Mouse (Mus musculus) C2C12 (cell line): ENCODE data around the gene Slc9a5. TPM values are rescaled to one million over a fixed set of nuclear protein-coding genes. Genes with fewer than 3 reads are reported as not detected.

Source experiments
- H3K27me3 ChIP-seq: one replicate; pipeline ENCODE4 v1.6.1; 2011; ENCODE audit not compliant: control insufficient read depth, insufficient read depth, insufficient read length
- H3K36me3 ChIP-seq: one replicate; pipeline ENCODE4 v1.6.1; 2011; ENCODE audit not compliant: control insufficient read depth, insufficient read depth
- H3K4me3 ChIP-seq: one replicate; pipeline ENCODE4 v1.5.1; 2011; ENCODE audit warnings: mild to moderate bottlenecking, control low read depth; ENCODE audit not compliant: poor library complexity, insufficient read depth, severe bottlenecking
- H3K79me2 ChIP-seq: one replicate; pipeline ENCODE4 v1.6.1; 2011; ENCODE audit not compliant: control insufficient read depth, insufficient read depth
- H3K79me3 ChIP-seq: one replicate; pipeline ENCODE4 v1.6.1; 2011; ENCODE audit warnings: low read depth, control low read depth
- H3ac ChIP-seq: one replicate; pipeline ENCODE3; 2011; ENCODE audit warnings: low read depth; ENCODE audit not compliant: control insufficient read depth, insufficient read length
- CEBPB ChIP-seq: IDR thresholded peaks from one replicate; pipeline ENCODE4 v1.6.1; 2011; ENCODE audit warnings: low read depth, mild to moderate bottlenecking, control low read depth, moderate library complexity
- CTCF ChIP-seq: IDR thresholded peaks from one replicate; pipeline ENCODE4 v1.5.1; 2011; ENCODE audit not compliant: control insufficient read depth, insufficient read depth, insufficient read length
- FOSL1 ChIP-seq: IDR thresholded peaks from one replicate; pipeline ENCODE4 v1.8.0; 2011; ENCODE audit warnings: mild to moderate bottlenecking, low read length; ENCODE audit not compliant: poor library complexity, insufficient read depth, severe bottlenecking
- MAX ChIP-seq: IDR thresholded peaks from one replicate; pipeline ENCODE4 v1.6.1; 2011; ENCODE audit warnings: mild to moderate bottlenecking, control low read depth
- MYOD1 ChIP-seq: IDR thresholded peaks from one replicate; pipeline ENCODE4 v1.6.1; 2011; ENCODE audit warnings: low read depth; ENCODE audit not compliant: control insufficient read depth, insufficient read length
- MYOG ChIP-seq: IDR thresholded peaks from one replicate; pipeline ENCODE4 v1.6.1; 2011; ENCODE audit not compliant: control insufficient read depth, insufficient read length; ENCODE audit errors: extremely low read depth
- USF1 ChIP-seq: IDR thresholded peaks from one replicate; pipeline ENCODE4 v1.6.1; 2011; ENCODE audit warnings: low read depth, mild to moderate bottlenecking, control low read depth, moderate library complexity
- long read RNA-seq, 2 experiments: library from polyadenylated mRNA; unstranded; transcript quantifications; one replicate each; pipeline ENCODE4 v2.0.0; 2019 to 2020
- polyA plus RNA-seq: library from polyadenylated mRNA; unstranded; fragments of >200 nt; fragmentation: generic; extraction: Trizol; gene quantifications from one replicate; pipeline ENCODE4 v1.2.1, GENCODE M21; 2012; ENCODE audit warnings: missing spikeins

Gene Slc9a5
- 6.6 TPM for polyA plus RNA-seq
- long read RNA-seq, experiment 1, partial matches to known transcripts = 0 of 5 reads
- long read RNA-seq, experiment 1, other reads (novel, unspliced or antisense) = 5 of 5 reads
- long read RNA-seq, experiment 2, partial matches to known transcripts = 1 of 12 reads
- long read RNA-seq, experiment 2, other reads (novel, unspliced or antisense) = 9 of 12 reads

DNA sequence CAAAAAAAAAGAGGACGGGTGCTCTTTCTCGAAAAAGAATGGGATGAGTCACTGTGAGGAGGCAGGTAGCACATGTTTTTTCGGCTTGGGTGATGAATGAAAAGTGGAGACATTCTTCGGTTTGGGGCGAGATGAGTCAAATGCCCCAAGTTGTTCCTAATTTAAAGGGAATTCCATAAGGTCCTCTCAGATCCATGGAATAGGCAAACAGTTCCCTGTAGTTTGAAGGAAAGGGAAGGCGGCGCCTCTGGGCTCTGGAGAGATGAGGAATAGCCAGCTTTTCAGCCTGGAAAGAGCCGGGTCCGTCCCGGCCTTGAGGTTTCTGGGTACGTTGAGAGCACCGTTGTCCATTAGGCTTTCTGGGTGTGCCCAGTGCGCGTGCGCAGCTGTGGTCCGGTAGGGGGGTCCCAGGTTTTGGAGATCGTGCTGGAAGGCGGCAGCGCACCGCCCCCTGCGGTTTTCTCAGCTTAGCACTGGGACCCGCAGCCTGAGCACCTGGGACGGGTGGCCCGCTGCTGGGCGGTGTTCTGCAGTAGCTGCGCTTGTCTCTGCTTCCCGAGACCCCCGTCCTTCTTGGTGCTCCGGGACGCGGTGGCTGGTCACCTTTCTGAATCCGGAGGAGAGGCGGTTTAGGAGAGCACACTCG, at the start of gene Slc9a5:
Gene Slc9a5 (plus strand): TSS at position 394 of the 646 bp plus-strand sequence.
- Histone ChIP-seq H3K4me3 (peak within 1 kb of the TSS; percentile 77), H3K36me3 (peaks cover 14% of the 10 kb centered on the region), H3ac (peak within 1 kb of the TSS; percentile 95), H3K27me3 (no peaks in the 10 kb centered on the region), H3K79me3 (peaks cover 53% of the 10 kb centered on the region), H3K79me2 (peaks cover 97% of the 10 kb centered on the region)
- TF ChIP-seq USF1 = no peak
- TF ChIP-seq CEBPB = no peak
- no peak for TF ChIP-seq MYOG
- no peak for TF ChIP-seq FOSL1
- peak; percentile 30 for TF ChIP-seq MYOD1
- TF ChIP-seq CTCF = no peak
- peak; percentile 85 for TF ChIP-seq MAX

DNA sequence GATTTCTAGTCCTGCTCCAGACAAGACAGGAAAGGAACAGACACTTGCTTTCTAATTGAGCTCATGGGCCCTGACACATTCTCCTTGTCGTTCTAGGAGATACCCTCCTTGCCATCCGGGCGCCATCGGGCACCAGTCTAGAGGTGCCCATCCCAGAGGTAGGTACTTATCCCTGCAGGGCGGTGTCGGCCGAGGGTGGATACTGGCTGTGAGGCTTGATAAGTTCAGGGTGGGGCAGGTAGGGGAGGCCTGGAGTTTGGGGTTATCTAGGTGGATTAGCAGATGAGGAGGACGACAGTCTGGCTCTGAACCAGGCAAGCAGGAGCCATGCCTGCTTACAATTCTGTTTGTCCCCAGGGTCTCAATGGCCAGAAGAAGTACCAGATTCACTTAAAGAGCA, 48.7 kb upstream of the Slc9a5 start:
- Histone ChIP-seq H3K27me3 (no peaks in the 10 kb centered on the region), H3K4me3 (no peak overlapping the region), H3K79me2 (peaks cover 59% of the 10 kb centered on the region), H3ac (no peak overlapping the region), H3K79me3 (peaks cover 29% of the 10 kb centered on the region), H3K36me3 (peaks cover 56% of the 10 kb centered on the region)
- TF ChIP-seq MYOD1 (no peak), FOSL1 (no peak)

DNA sequence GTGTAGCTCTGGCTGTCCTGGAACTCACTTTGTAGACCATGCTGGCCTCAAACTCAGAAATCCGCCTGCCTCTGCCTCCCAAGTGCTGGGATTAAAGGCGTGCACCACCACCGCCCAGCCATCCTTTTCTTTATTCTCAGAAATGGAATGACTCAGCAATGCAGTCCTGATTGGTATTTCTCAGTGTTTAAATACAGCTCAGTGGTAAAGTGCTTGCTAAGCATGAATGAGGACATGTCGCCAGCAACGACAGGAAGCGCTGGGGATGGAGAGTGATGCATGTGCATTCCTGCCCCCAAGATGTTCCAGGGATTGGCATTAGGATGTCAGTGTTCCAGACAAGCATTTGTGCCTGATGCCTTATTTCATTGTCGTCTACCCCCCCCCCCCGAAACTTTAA, 45.2 kb upstream of the Slc9a5 start:
- Histone ChIP-seq H3K79me3 (peaks cover 21% of the 10 kb centered on the region), H3K79me2 (peaks cover 44% of the 10 kb centered on the region), H3K36me3 (peaks cover 78% of the 10 kb centered on the region)

DNA sequence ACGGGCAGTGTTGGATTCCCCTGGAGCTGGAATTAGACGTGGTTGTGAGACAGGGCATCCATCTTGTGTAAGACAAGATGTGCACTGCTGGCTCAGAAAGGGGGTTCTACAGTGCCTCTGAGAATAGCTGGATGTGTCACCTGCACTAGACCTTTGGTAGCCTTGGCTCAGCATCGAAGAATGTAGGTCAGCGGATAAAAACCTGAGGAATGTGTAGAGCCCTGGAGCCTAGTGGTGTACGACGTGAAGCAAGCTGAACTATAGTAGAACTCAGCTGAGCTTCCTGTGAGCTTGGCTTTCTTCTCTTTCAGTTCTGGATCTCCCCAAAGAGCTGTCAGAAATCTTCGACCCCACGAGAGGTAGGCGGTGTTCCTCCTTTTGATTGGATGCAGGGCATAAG, 44.8 kb upstream of the Slc9a5 start:
- H3K27me3 ChIP-seq = no peaks in the 10 kb centered on the region
- TF ChIP-seq CEBPB = no peak
- no peak for TF ChIP-seq MAX
- no peak for TF ChIP-seq USF1
- no peak for TF ChIP-seq MYOG
- peaks cover 78% of the 10 kb centered on the region for H3K36me3 ChIP-seq

More for the DNA sequence above, 45.2 kb upstream of the Slc9a5 start:
- H3K4me3 ChIP-seq = no peak overlapping the region
- H3ac ChIP-seq = no peak overlapping the region
- TF ChIP-seq MYOG = no peak
- no peak for TF ChIP-seq CTCF
- TF ChIP-seq FOSL1 = no peak
- no peak for TF ChIP-seq MAX
- no peak for TF ChIP-seq MYOD1
- no peak for TF ChIP-seq CEBPB
- TF ChIP-seq USF1 = no peak
- no peaks in the 10 kb centered on the region for H3K27me3 ChIP-seq

DNA sequence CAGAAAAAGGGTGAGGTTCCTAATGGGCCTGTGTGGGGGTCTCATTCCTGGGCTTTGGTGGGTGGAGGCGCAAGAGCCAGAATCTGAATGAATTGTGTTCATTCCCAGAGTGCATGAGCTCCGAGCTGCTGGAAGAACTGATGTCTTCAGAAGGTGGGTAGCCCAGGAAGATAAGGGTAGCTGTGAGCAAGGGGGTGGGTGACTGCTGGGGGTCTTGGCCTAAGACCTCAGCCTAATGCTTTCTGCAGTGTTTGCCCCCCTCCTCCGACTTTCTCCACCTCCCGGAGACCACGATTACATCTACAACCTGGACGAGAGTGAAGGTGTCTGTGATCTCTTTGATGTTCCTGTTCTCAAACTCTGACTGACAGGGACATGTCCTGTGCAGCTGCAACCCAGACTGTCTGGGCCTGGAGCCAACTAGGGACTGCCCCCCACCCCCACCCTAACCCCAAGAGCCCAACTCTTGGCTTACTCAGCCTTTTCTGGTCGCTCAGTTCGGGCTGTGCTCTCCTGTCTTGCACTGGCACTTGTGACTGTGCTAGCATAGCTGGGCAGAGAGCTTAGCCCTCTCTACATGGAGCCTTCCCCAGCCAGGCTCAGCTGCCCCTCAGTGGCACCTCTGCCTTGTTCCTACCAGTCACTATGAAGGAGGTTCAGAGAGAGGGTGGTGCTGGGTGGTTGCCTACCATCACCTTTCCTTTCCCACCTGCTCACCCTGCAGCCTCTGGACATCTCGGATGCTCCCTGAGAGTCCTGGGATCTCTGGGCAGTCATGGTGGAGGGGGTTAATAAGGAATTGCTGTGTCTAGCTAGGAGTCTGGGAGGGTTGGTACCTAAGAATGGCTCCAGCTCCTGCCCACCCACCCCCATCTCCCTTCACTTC, 44.1 kb upstream of the Slc9a5 start:
- H3K79me3 ChIP-seq = peaks cover 9% of the 10 kb centered on the region
- peaks cover 33% of the 10 kb centered on the region for H3K79me2 ChIP-seq
- no peak overlapping the region for H3K4me3 ChIP-seq
- H3K36me3 ChIP-seq = peaks cover 73% of the 10 kb centered on the region
- no peaks in the 10 kb centered on the region for H3K27me3 ChIP-seq
- no peak for TF ChIP-seq FOSL1
- TF ChIP-seq MYOD1 = peak; percentile 68
- no peak overlapping the region for H3ac ChIP-seq

More for the DNA sequence above, 44.8 kb upstream of the Slc9a5 start:
- Histone ChIP-seq H3K4me3 (no peak overlapping the region), H3ac (no peak overlapping the region), H3K79me3 (peaks cover 16% of the 10 kb centered on the region), H3K79me2 (peaks cover 40% of the 10 kb centered on the region)
